Mouse (Mus musculus): ENCODE data around the gene Fam162b. TPM values are rescaled to one million over a fixed set of nuclear protein-coding genes. Genes with fewer than 3 reads are reported as not detected.

The Fam162b gene
- under 1 TPM in 1 of 2 experiments, not detected in 1; 0.76 TPM for polyA plus RNA-seq (2017; shearing (Covaris generic))

GRCm38 (mm10) chr10:51590139-51590574 lies at the start of gene Fam162b:
Gene Fam162b, minus strand, starts transcription at chr10:51590517.

GRCm38 (mm10) chr10:51631411-51632136 lies 41.3 kb upstream of the Fam162b start, which contains the start of gene Gprc6a:
Gene Gprc6a, minus strand, starts transcription at chr10:51631461.

Other genes with a start within 250 kb of the Fam162b start
- 1 to 10 TPM; 7.9 to 9.7 TPM for gene Gm49339, start 109.9 kb downstream of the Fam162b start, polyA plus RNA-seq (2017; shearing (Covaris generic))
- 10 to 100 TPM; 36.9 to 46.6 TPM for gene Lilr4b, start 109.9 kb downstream of the Fam162b start, polyA plus RNA-seq (2017; shearing (Covaris generic))
- gene Lilrb4a, start 99.6 kb downstream of the Fam162b start, polyA plus RNA-seq (2017; shearing (Covaris generic)): 10 to 100 TPM; 63.3 to 96.2 TPM
- under 1 TPM; 0.12 to 0.24 TPM for gene Gprc6a, start 40.9 kb upstream of the Fam162b start, polyA plus RNA-seq (2017; shearing (Covaris generic))
- gene Rfx6, start 87.2 kb upstream of the Fam162b start, polyA plus RNA-seq (2017; shearing (Covaris generic)): under 1 TPM in 1 of 2 experiments, not detected in 1; 0.24 TPM